Mouse (Mus musculus): ENCODE measurements around the gene Sap30l.

DNA sequence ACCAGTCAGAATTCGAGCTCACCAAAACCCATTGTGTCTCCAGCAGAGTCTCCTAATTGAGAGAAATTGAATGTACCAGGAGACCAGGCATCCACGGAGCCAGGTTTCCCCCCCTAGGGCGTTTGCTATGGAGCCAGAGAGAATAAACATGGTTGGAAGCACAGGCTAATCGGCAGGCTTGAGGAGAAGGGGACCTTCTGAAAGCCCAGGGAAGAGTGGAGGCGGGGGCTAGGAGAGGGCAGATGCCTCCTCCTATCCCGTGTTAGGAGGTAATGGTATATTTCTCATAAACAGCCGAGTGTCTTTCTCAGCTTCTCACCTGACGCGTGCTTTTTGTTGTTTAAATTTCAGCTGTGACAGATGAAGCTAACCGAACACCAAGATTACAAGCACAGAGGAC, 39.5 kb downstream of the Sap30l start:
- no peak for TF ChIP-seq POLR2A (IDR thresholded peaks at IDR 0.05; ENCODE audit: borderline replicate concordance, extremely low read depth, low read depth, low read length)
- TF ChIP-seq CTCF (IDR thresholded peaks at IDR 0.05; ENCODE audit: insufficient read depth, low read length): no peak
